Mouse (Mus musculus) MEL (cell line): ENCODE data around the gene Zfp507. TPM values are rescaled to one million over a fixed set of nuclear protein-coding genes. Genes with fewer than 3 reads are reported as not detected.
A peak's percentile ranks its signal among the peaks of the same experiment; 100 is the strongest.

ENCODE experiments used
- DNase-seq: peaks from one replicate; pipeline ENCODE4 v3.0.0; 2011; ENCODE audit warnings: low read depth, low spot score
- H3K27ac ChIP-seq: 2 replicates; pipeline ENCODE4 v1.5.1; 2012; ENCODE audit warnings: low read depth, mild to moderate bottlenecking, control low read depth, low read length, moderate library complexity; ENCODE audit not compliant: control insufficient read depth
- H3K27me3 ChIP-seq, 2 experiments: fragments of 150-350 bp in 1 of 2; sonication (generic) in 1 of 2; 2 replicates each; pipeline ENCODE4 v1.6.1; 2012; ENCODE audit warnings: low read length in 2 of 2, mild to moderate bottlenecking in 2 of 2, improper control_type of control experiment in 1 of 2, moderate library complexity in 1 of 2; ENCODE audit not compliant: insufficient read depth in 2 of 2, control insufficient read depth in 1 of 2
- H3K36me3 ChIP-seq, 2 experiments: 2 replicates each; pipeline ENCODE4 v1.6.1; 2012 to 2014; ENCODE audit warnings: low read length in 2 of 2, improper control_type of control experiment in 1 of 2, inconsistent platforms in 1 of 2, mild to moderate bottlenecking in 1 of 2; ENCODE audit not compliant: insufficient read depth in 2 of 2, control insufficient read depth in 1 of 2
- H3K4me1 ChIP-seq, 2 experiments: fragments of 150-350 bp in 1 of 2; sonication (generic) in 1 of 2; 2 replicates each; pipeline ENCODE4 v1.6.1; 2012; ENCODE audit warnings: low read length in 2 of 2, improper control_type of control experiment in 1 of 2, mild to moderate bottlenecking in 1 of 2; ENCODE audit not compliant: insufficient read depth in 2 of 2, control insufficient read depth in 1 of 2
- H3K4me3 ChIP-seq, 2 experiments: fragments of 150-350 bp in 1 of 2; sonication (generic) in 1 of 2; 2 replicates each; pipeline ENCODE4 v1.5.1; 2012; ENCODE audit warnings: low read depth in 2 of 2, low read length in 2 of 2, mild to moderate bottlenecking in 2 of 2, moderate library complexity in 2 of 2, control low read depth in 1 of 2, improper control_type of control experiment in 1 of 2; ENCODE audit not compliant: control insufficient read depth in 1 of 2, insufficient read depth in 1 of 2
- H3K79me2 ChIP-seq: 2 replicates; pipeline ENCODE4 v1.6.1; 2012; ENCODE audit warnings: mild to moderate bottlenecking, low read length, moderate library complexity; ENCODE audit not compliant: control insufficient read depth, poor library complexity, insufficient read depth
- H3K9ac ChIP-seq: 2 replicates; pipeline ENCODE4 v1.6.1; 2012; ENCODE audit warnings: low read depth, mild to moderate bottlenecking, control low read depth, low read length, moderate library complexity; ENCODE audit not compliant: control insufficient read depth, poor library complexity, severe bottlenecking
- H3K9me3 ChIP-seq: fragments of 150-350 bp; sonication (generic); replicated peaks from 2 replicates; pipeline ENCODE4 v1.6.1; 2012; ENCODE audit warnings: mild to moderate bottlenecking, low read length, improper control_type of control experiment, moderate library complexity; ENCODE audit not compliant: insufficient read depth
- BHLHE40 ChIP-seq: IDR thresholded peaks from 2 replicates; pipeline ENCODE4 v1.6.1; 2012; ENCODE audit warnings: low read depth, mild to moderate bottlenecking, inconsistent platforms, low read length, improper control_type of control experiment, borderline replicate concordance
- CTCF ChIP-seq, 3 experiments: IDR thresholded peaks in 2 of 3; conservative IDR thresholded peaks in 1 of 3; 2 replicates each; pipeline ENCODE4 v1.5.1; 2011 to 2012; ENCODE audit warnings: low read length in 3 of 3, low read depth in 2 of 3, mild to moderate bottlenecking in 2 of 3, improper control_type of control experiment in 1 of 3, inconsistent platforms in 1 of 3, mixed read lengths in 1 of 3, moderate library complexity in 1 of 3; ENCODE audit not compliant: control insufficient read depth in 1 of 3, insufficient read depth in 1 of 3, poor library complexity in 1 of 3, severe bottlenecking in 1 of 3
- EP300 ChIP-seq, 2 experiments: IDR thresholded peaks; 2 replicates each; pipeline ENCODE4 v1.6.1; 2011; ENCODE audit warnings: improper control_type of control experiment in 2 of 2, low read length in 2 of 2, low read depth in 1 of 2, mild to moderate bottlenecking in 1 of 2
- ETS1 ChIP-seq: IDR thresholded peaks from 2 replicates; pipeline ENCODE4 v1.6.1; 2012; ENCODE audit warnings: low read depth, mild to moderate bottlenecking, inconsistent platforms, low read length, improper control_type of control experiment, moderate library complexity
- GABPA ChIP-seq: IDR thresholded peaks from 2 replicates; pipeline ENCODE4 v1.6.1; 2012; ENCODE audit warnings: low read depth, mild to moderate bottlenecking, inconsistent platforms, low read length, improper control_type of control experiment, moderate library complexity
- GATA1 ChIP-seq: IDR thresholded peaks from 2 replicates; pipeline ENCODE4 v1.6.1; 2011; ENCODE audit warnings: low read depth, low read length, improper control_type of control experiment
- MAX ChIP-seq: IDR thresholded peaks from 2 replicates; pipeline ENCODE4 v1.6.1; 2011; ENCODE audit warnings: low read length, improper control_type of control experiment
- MXI1 ChIP-seq: IDR thresholded peaks from 2 replicates; pipeline ENCODE4 v1.6.1; 2011; ENCODE audit warnings: mild to moderate bottlenecking, low read depth, low read length, improper control_type of control experiment
- MYB ChIP-seq: IDR thresholded peaks from 2 replicates; pipeline ENCODE4 v1.6.1; 2011; ENCODE audit warnings: mild to moderate bottlenecking, low read depth, low read length, improper control_type of control experiment
- POLR2A ChIP-seq, 2 experiments: IDR thresholded peaks; 2 replicates each; pipeline ENCODE4 v1.6.1; 2011 to 2012; ENCODE audit warnings: low read length in 2 of 2, mild to moderate bottlenecking in 2 of 2, control low read depth in 1 of 2, improper control_type of control experiment in 1 of 2, low read depth in 1 of 2, moderate library complexity in 1 of 2; ENCODE audit not compliant: control insufficient read depth in 1 of 2, insufficient read depth in 1 of 2, poor library complexity in 1 of 2
- POLR2AphosphoS2 ChIP-seq: IDR thresholded peaks from 2 replicates; pipeline ENCODE4 v1.6.1; 2011; ENCODE audit warnings: low read length, improper control_type of control experiment
- SIN3A ChIP-seq: IDR thresholded peaks from 2 replicates; pipeline ENCODE4 v1.6.1; 2012; ENCODE audit warnings: low read length, improper control_type of control experiment, inconsistent platforms
- SMC3 ChIP-seq: IDR thresholded peaks from 2 replicates; pipeline ENCODE4 v1.6.1; 2011; ENCODE audit warnings: low read depth, low read length, improper control_type of control experiment
- TAL1 ChIP-seq: IDR thresholded peaks from 2 replicates; pipeline ENCODE4 v1.6.1; 2012; ENCODE audit warnings: mild to moderate bottlenecking, inconsistent platforms, low read length, moderate library complexity, mixed read lengths
- TCF12 ChIP-seq: IDR thresholded peaks from 2 replicates; pipeline ENCODE4 v1.6.1; 2014; ENCODE audit warnings: low read depth, mild to moderate bottlenecking, inconsistent platforms, low read length, improper control_type of control experiment, moderate library complexity
- UBTF ChIP-seq: IDR thresholded peaks from 2 replicates; pipeline ENCODE4 v1.6.1; 2012; ENCODE audit warnings: low read depth, mild to moderate bottlenecking, inconsistent platforms, low read length, improper control_type of control experiment, moderate library complexity, borderline replicate concordance; ENCODE audit not compliant: insufficient read depth
- USF1 ChIP-seq: IDR thresholded peaks from 2 replicates; pipeline ENCODE4 v1.6.1; 2014; ENCODE audit warnings: low read depth, mild to moderate bottlenecking, inconsistent platforms, low read length, improper control_type of control experiment, moderate library complexity
- USF2 ChIP-seq, 2 experiments: IDR thresholded peaks; 2 replicates each; pipeline ENCODE4 v1.6.1; 2011 to 2012; ENCODE audit warnings: improper control_type of control experiment in 2 of 2, low read length in 2 of 2, borderline replicate concordance in 1 of 2, inconsistent platforms in 1 of 2, low read depth in 1 of 2, mild to moderate bottlenecking in 1 of 2; ENCODE audit not compliant: insufficient read depth in 1 of 2
- ZC3H11A ChIP-seq: IDR thresholded peaks from 2 replicates; pipeline ENCODE4 v1.6.1; 2012; ENCODE audit warnings: low read depth, mild to moderate bottlenecking, inconsistent platforms, low read length, improper control_type of control experiment
- ZNF384 ChIP-seq: IDR thresholded peaks from 2 replicates; pipeline ENCODE4 v1.6.1; 2012; ENCODE audit warnings: low read depth, mild to moderate bottlenecking, inconsistent platforms, low read length, improper control_type of control experiment
- polyA plus RNA-seq, 2 experiments: library from polyadenylated mRNA; stranded (reverse) in 1 of 2; unstranded in 1 of 2; fragments of >175 nt in 1 of 2; fragments of >200 nt in 1 of 2; gene quantifications; 2 replicates each; pipeline versions ENCODE4 v1.2.1 to v1.2.4; 2012; ENCODE audit warnings: low replicate concordance in 2 of 2, low read depth in 1 of 2; ENCODE audit not compliant: insufficient read length in 2 of 2, insufficient read depth in 1 of 2, missing spikeins in 1 of 2
- total RNA-seq: library from RNA; depleted of rRNA; stranded (reverse); fragments of 300-350 nt; gene quantifications from 2 replicates; pipeline ENCODE4 v1.2.3, GENCODE M21; 2012

Gene Zfp507
- total and polyA plus RNA-seq, 3 experiments: 16.4 to 67.2 (median 17.7) TPM

- DNase-seq: peak; percentile 75
- Histone ChIP-seq H3K9ac (no peak overlapping the region), H3K79me2 (0 out of 2 replicates have a peak, but pooled peaks cover 1% of the 10 kb centered on the region), H3K36me3 (peaks cover 30 to 47% of the 10 kb centered on the region in 2 experiments), H3K4me3 (no peak overlapping the region), H3K27me3 (no peaks in the 10 kb centered on the region), H3K4me1 (peaks cover 22 to 45% of the 10 kb centered on the region in 2 experiments), H3K9me3 (no peaks in the 10 kb centered on the region), H3K27ac (peak overlapping the region; percentile 21; the same call in 1 of the 2 replicates)
- TF ChIP-seq GATA1: peak; percentile 48; the same call in 1 of the 2 replicates
- peak; percentile 86 for TF ChIP-seq TAL1
- no peak; the same call in 1 of the 2 replicates for TF ChIP-seq POLR2AphosphoS2
- TF ChIP-seq USF2 (IDR thresholded peaks at IDR 0.05; ENCODE audit: borderline replicate concordance in 1 of 2, insufficient read depth in 1 of 2, low read depth in 1 of 2, low read length in 2 of 2): no peak
- TF ChIP-seq EP300 (IDR thresholded peaks at IDR 0.05; ENCODE audit: low read depth in 1 of 2, low read length in 2 of 2): peak; percentile 47 to 67
- no peak for TF ChIP-seq MAX
- TF ChIP-seq POLR2A (IDR thresholded peaks at IDR 0.05; ENCODE audit: control insufficient read depth in 1 of 2, insufficient read depth in 1 of 2, low read depth in 1 of 2, low read length in 2 of 2, poor library complexity in 1 of 2): no peak
- no peak for TF ChIP-seq ZC3H11A
- TF ChIP-seq TCF12: peak; percentile 65; the same call in 1 of the 2 replicates
- 0 out of 2 replicates have a peak, but pooled peaks have one; percentile 35 for TF ChIP-seq MXI1
- TF ChIP-seq SMC3: no peak
- TF ChIP-seq SIN3A: peak; percentile 49; the same call in 1 of the 2 replicates
- peak; percentile 4; the same call in 1 of the 2 replicates for TF ChIP-seq ZNF384
- no peak for TF ChIP-seq MYB
- no peak for TF ChIP-seq USF1
- peak; percentile 62 for TF ChIP-seq ETS1
These were observed 10.5 kb downstream of the Zfp507 start for GRCm38 (mm10) chr7:35792150-35792848.

- TF ChIP-seq GABPA (no peak), POLR2A (IDR thresholded peaks at IDR 0.05; ENCODE audit: control insufficient read depth in 1 of 2, insufficient read depth in 1 of 2, low read depth in 1 of 2, low read length in 2 of 2, poor library complexity in 1 of 2) (no peak), USF2 (IDR thresholded peaks at IDR 0.05; ENCODE audit: borderline replicate concordance in 1 of 2, insufficient read depth in 1 of 2, low read depth in 1 of 2, low read length in 2 of 2) (no peak), UBTF (no peak), TAL1 (no peak), BHLHE40 (no peak), ZC3H11A (no peak), CTCF (IDR thresholded peaks at IDR 0.05 in 2 of 3, conservative IDR thresholded peaks at IDR 0.05 in 1 of 3; ENCODE audit: control insufficient read depth in 1 of 3, insufficient read depth in 1 of 3, low read depth in 2 of 3, low read length in 3 of 3, poor library complexity in 1 of 3, severe bottlenecking in 1 of 3) (no peak)
- H3K27me3 ChIP-seq: no peaks in the 10 kb centered on the region
These were observed 11.9 kb downstream of the Zfp507 start for GRCm38 (mm10) chr7:35790926-35791325.

More at GRCm38 (mm10) chr7:35790926-35791325, 11.9 kb downstream of the Zfp507 start:
- Histone ChIP-seq H3K79me2 (no peaks in the 10 kb centered on the region), H3K4me3 (no peak overlapping the region), H3K27ac (no peak overlapping the region), H3K9ac (no peak overlapping the region), H3K36me3 (peaks cover 31 to 35% of the 10 kb centered on the region in 2 experiments), H3K9me3 (no peaks in the 10 kb centered on the region), H3K4me1 (peaks cover 13 to 32% of the 10 kb centered on the region in 2 experiments)
- no peak for DNase-seq
